Mouse (Mus musculus) ES-E14 (cell line): ENCODE results near the gene Cep152.

Experiments used
- MAFK ChIP-seq: IDR thresholded peaks from 2 replicates; pipeline ENCODE4 v1.6.1; 2014; ENCODE audit warnings: mild to moderate bottlenecking, low read depth, low read length, inconsistent platforms; ENCODE audit not compliant: insufficient read depth
- ZC3H11A ChIP-seq: IDR thresholded peaks from 2 replicates; pipeline ENCODE4 v1.6.1; 2012; ENCODE audit warnings: low read depth, mild to moderate bottlenecking, inconsistent platforms, low read length, borderline replicate concordance
- ZNF384 ChIP-seq: IDR thresholded peaks from 2 replicates; pipeline ENCODE4 v1.6.1; 2012; ENCODE audit warnings: low read depth, low read length, inconsistent platforms

GRCm38 (mm10) chr2:125598958-125599357 lies 26.0 kb downstream of the Cep152 start:
- TF ChIP-seq ZC3H11A (no peak), MAFK (no peak), ZNF384 (no peak)
